Mouse (Mus musculus) lung, postnatal 14 days (tissue): ENCODE measurements around the gene Vipr2.

Experiments used
- DNase-seq: peaks from one replicate; pipeline ENCODE4 v3.0.0; 2021

The Vipr2 gene

DNA sequence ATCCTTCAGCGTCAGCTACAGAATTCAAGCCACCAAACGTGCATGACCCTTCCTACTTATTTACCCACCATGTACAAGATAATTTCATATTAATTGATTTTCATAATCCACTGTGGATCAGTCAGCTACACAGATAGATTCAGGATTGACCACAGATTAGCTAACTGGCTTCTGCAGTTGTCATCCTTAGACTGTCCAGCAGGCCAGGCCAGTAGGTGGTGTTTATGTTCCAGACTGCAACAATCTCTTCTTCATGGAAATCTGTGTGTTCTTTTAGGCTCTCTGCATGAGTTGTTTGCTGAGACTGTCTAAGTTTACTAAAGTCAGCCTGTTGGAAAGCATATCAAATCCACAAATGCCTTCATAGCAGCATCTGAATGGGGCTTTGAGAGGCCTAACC lies 82.2 kb downstream of the Vipr2 start:
- no peak for DNase-seq

DNA sequence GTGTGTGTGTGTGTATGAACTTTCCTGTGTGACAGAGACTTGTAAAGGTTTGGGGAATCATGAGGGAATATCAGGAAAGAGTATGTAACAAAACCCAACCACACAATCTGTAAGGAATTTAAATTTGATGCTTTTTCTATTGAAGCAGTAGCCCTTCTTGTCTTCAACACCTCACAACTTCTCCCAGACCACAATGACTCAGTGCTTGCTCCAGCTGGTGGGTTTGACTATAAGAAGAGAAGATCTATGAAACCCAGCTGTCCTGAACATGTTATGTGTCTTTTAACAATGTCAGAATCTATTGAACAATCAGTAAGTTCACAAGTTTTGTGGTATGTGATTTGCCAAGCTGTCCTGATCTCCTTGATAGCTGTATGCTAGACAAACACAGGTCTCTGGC lies 87.8 kb downstream of the Vipr2 start:
- no peak for DNase-seq

DNA sequence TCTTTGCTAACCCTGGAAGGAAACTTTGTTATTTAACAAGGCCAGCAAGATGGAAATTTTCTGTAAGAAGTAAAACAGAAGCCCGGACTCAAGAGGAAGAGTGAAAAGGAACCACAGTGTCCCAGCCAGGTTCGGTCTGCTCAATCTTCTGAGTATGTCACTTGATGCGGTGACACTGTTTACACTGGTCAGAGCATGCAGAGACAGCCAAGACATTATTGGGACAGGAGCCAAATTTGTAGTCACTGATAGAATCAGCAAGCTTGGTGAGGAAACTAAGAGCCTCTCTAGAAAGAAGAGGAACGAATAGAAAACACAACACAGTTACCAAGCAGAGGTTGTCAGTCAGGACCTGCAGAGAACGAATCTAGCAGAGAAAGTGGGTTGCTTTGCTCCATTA lies 92.1 kb downstream of the Vipr2 start:
- DNase-seq: peak; percentile 14

DNA sequence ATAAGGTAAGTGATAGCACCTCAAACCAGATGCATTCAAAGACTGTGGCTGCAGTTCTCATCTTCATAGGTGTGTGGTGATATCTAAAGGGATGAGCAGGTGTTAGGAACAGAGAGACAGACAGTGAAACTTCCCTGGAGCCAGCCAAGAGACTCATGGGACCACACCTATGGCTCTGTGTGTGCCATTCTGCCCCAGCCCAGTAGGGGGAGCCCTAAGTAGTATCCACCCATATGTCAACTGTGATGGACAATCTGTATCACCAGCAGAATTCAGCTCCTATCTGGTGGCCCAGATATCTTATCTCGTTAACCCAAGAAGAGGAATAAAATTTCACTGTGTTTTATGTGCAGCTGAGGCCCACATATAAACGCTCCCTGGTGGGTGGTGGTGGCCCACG lies 99.4 kb downstream of the Vipr2 start:
- DNase-seq: peak; percentile 8

DNA sequence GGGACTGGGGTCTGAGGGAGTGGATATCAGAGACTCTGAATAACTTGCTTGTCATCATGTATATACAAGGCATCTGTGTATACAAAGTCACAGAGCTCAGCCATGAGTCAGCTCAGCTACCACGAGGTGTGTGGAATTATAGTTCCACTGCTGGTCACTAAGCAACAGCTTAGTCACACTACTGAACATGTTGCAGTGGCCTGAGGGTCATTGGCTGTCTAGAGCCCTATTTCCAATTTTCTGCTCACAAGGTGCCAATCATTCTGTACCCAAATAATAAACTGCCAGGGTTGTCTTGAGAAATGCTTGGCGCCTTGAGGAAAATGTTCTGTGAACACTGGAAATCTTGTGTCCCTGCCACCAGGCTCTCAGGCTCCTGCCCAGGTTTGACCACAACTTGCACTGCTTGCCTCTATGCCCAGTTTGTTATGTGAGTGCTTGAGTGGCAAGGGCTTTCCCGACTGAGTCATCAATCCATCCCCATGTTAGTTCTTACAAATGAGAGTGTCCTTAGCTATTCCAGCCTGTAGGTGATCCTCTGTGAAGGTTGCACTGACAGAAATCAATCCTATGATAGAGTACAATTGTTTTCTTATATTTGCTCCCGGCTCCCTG lies 104.0 kb downstream of the Vipr2 start:
- DNase-seq: no peak

DNA sequence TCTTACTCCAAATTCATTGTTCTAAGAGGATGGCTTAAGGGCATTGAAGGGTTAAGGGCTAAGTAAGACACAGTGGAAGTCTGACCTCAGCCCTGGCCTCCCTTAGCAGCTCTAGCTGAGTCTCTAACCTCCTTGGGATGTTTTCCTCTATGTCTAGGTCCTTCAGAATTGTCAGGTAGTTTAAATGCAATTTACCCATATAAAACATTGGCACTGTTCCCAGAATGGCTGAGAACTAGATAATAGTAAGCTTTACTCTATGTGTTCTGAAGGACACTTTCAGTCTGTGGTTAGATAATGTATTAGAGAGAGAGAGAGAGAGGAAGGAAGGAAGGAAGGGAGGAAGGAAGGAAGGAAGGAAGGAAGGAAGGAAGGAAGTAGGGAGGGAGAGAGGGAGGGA lies 104.8 kb downstream of the Vipr2 start:
- no peak for DNase-seq

DNA sequence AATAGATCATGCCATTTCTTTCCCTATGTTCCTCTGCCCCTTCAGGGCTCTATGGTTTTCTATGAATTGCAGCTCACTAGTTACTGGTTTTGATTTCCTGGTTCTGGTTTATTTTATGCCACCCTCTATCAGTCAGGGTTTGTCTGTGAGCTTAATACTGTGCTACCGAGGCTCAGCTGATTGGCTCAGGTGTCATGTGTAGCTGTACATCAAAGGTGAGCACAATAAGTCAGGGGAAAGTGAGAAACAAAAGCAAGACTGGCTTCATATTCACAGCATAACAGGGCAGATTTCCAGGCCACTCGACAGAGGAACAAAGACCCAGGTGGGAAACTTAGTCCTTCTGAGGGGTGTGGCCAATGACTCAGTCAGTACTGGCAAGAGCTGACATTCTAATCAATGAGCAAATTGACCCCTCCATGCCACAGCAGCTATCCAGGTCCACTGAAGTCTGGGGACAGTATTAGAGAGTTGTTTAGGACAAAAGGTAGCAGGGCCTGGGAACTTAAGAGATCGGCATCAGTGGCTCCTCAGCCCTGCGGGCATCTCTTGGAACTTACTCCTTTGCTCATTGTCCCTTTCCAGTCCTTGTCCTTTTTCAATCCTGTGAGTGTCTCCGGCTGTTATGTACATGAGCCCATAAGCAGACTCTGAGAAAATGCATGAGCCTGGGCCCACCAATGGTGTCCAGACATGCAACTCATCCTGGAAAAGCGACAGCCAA lies 105.8 kb downstream of the Vipr2 start:
- no peak for DNase-seq

DNA sequence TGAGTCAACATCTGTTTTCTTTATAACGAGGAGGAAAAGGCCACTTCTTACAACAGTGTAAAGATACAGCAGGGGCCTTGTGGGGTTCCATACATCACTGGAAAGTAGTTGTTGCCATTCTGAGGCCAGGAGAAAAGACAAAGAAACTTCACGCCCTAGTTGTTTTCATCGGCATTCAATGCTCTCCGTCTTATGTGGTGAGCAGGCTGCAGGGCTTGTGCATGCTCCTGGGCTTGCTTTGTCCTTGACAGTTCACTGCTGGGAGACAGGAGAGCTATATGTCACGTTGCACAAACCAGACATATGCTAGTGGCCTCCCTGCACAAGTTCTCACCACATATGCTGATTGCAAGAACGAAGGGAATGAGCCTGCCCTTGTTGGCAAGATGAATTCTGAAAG lies 116.4 kb downstream of the Vipr2 start:
- DNase-seq: no peak

DNA sequence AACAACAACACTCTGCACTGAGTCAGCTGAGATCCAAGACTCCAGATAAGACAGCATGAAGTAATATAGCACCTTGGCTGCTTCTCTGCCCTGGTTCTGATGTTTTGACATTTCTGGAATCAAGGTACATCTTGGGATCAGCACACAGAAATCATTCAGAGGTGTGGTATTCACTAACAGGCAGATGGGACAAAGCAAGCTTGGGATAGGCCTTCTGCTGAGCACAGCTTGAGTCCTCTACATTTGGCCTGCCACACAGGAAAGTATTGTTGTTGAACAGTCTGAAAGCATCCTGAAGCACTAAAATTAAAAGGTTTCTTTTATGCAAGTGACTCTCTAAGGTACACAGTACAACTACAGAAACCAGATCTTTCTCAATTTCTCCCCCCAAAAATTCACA lies 117.1 kb downstream of the Vipr2 start:
- no peak for DNase-seq
